Mouse (Mus musculus) MEL (cell line): ENCODE data around the gene Krtap21-1.

ENCODE experiments used
- CHD2 ChIP-seq: IDR thresholded peaks from 2 replicates; pipeline ENCODE4 v1.6.1; 2011; ENCODE audit warnings: low read length, improper control_type of control experiment
- CTCF ChIP-seq, 3 experiments: IDR thresholded peaks in 2 of 3; conservative IDR thresholded peaks in 1 of 3; 2 replicates each; pipeline ENCODE4 v1.5.1; 2011 to 2012; ENCODE audit warnings: low read length in 3 of 3, low read depth in 2 of 3, mild to moderate bottlenecking in 2 of 3, improper control_type of control experiment in 1 of 3, inconsistent platforms in 1 of 3, mixed read lengths in 1 of 3, moderate library complexity in 1 of 3; ENCODE audit not compliant: control insufficient read depth in 1 of 3, insufficient read depth in 1 of 3, poor library complexity in 1 of 3, severe bottlenecking in 1 of 3
- E2F4 ChIP-seq: IDR thresholded peaks from 2 replicates; pipeline ENCODE4 v1.6.1; 2011; ENCODE audit warnings: low read depth, low read length, improper control_type of control experiment, borderline replicate concordance
- GATA1 ChIP-seq: IDR thresholded peaks from 2 replicates; pipeline ENCODE4 v1.6.1; 2011; ENCODE audit warnings: low read depth, low read length, improper control_type of control experiment
- POLR2A ChIP-seq, 2 experiments: IDR thresholded peaks; 2 replicates each; pipeline ENCODE4 v1.6.1; 2011 to 2012; ENCODE audit warnings: low read length in 2 of 2, mild to moderate bottlenecking in 2 of 2, control low read depth in 1 of 2, improper control_type of control experiment in 1 of 2, low read depth in 1 of 2, moderate library complexity in 1 of 2; ENCODE audit not compliant: control insufficient read depth in 1 of 2, insufficient read depth in 1 of 2, poor library complexity in 1 of 2
- SMC3 ChIP-seq: IDR thresholded peaks from 2 replicates; pipeline ENCODE4 v1.6.1; 2011; ENCODE audit warnings: low read depth, low read length, improper control_type of control experiment

- no peak for TF ChIP-seq POLR2A (IDR thresholded peaks at IDR 0.05; ENCODE audit: control insufficient read depth in 1 of 2, insufficient read depth in 1 of 2, low read depth in 1 of 2, low read length in 2 of 2, poor library complexity in 1 of 2)
- TF ChIP-seq CTCF (IDR thresholded peaks at IDR 0.05 in 2 of 3, conservative IDR thresholded peaks at IDR 0.05 in 1 of 3; ENCODE audit: control insufficient read depth in 1 of 3, insufficient read depth in 1 of 3, low read depth in 2 of 3, low read length in 3 of 3, poor library complexity in 1 of 3, severe bottlenecking in 1 of 3) = no peak
- TF ChIP-seq GATA1 = no peak
- no peak for TF ChIP-seq E2F4
- TF ChIP-seq CHD2 = no peak
- no peak for TF ChIP-seq SMC3
Observed at GRCm38 (mm10) chr16:89372734-89373461, 30.8 kb downstream of the Krtap21-1 start.
